Mouse (Mus musculus): ENCODE results near the gene Peak1. TPM values are rescaled to one million over a fixed set of nuclear protein-coding genes. Genes with fewer than 3 reads are reported as not detected.
A peak's percentile ranks its signal among the peaks of the same experiment; 100 is the strongest.
"Not testable (repeated sequence)": the region's sequence is repeated elsewhere in the genome, so short reads cannot be mapped to it uniquely, and the experiment has no call there.

Peak1 gene
- polyA plus RNA-seq, 1 experiment from 2014 or later, result 8.8 TPM

GRCm38 (mm10) chr9:56233316-56233715, 184.6 kb downstream of the Peak1 start:
- H3K9me3 ChIP-seq (ENCODE audit: control insufficient read depth, low read length), result no peaks in the 10 kb centered on the region
- WGBS, result 82% methylated on average over 2 of the region's 2 CpGs
- DNase-seq (ENCODE audit: low spot score), result no peak
- no peak overlapping the region for H3K4me3 ChIP-seq (ENCODE audit: low read depth, low read length)
- no peak overlapping the region for H3K9ac ChIP-seq (ENCODE audit: low read depth, low read length)
- H3K27me3 ChIP-seq (ENCODE audit: control insufficient read depth, insufficient read depth, low read length), result no peaks in the 10 kb centered on the region
- H3K4me2 ChIP-seq (replicated peaks; ENCODE audit: low read depth, low read length), result no peak overlapping the region
- no peak overlapping the region for H3K27ac ChIP-seq (ENCODE audit: low read depth, low read length)
- H3K4me1 ChIP-seq (replicated peaks; ENCODE audit: control insufficient read depth, insufficient read depth, low read length), result no peaks in the 10 kb centered on the region
- H3K36me3 ChIP-seq (ENCODE audit: control insufficient read depth, insufficient read depth, low read length), result no peaks in the 10 kb centered on the region
- no peak for ATAC-seq (ENCODE audit: low FRiP score)

GRCm38 (mm10) chr9:56230906-56231305, 187.0 kb downstream of the Peak1 start:
- Histone ChIP-seq H3K4me1 (replicated peaks; ENCODE audit: control insufficient read depth, insufficient read depth, low read length) (no peaks in the 10 kb centered on the region), H3K4me3 (ENCODE audit: low read depth, low read length) (no peak overlapping the region), H3K9ac (ENCODE audit: low read depth, low read length) (no peak overlapping the region), H3K9me3 (ENCODE audit: control insufficient read depth, low read length) (no peaks in the 10 kb centered on the region), H3K4me2 (replicated peaks; ENCODE audit: low read depth, low read length) (no peak overlapping the region), H3K36me3 (ENCODE audit: control insufficient read depth, insufficient read depth, low read length) (no peaks in the 10 kb centered on the region), H3K27ac (ENCODE audit: low read depth, low read length) (no peak overlapping the region), H3K27me3 (ENCODE audit: control insufficient read depth, insufficient read depth, low read length) (no peaks in the 10 kb centered on the region)
- DNase-seq (ENCODE audit: low spot score), result no peak
- no peak for ATAC-seq (ENCODE audit: low FRiP score)

- Histone ChIP-seq H3K4me1 (replicated peaks; ENCODE audit: control insufficient read depth, insufficient read depth, low read length) (no peaks in the 10 kb centered on the region), H3K9ac (ENCODE audit: low read depth, low read length) (no peak overlapping the region), H3K9me3 (ENCODE audit: control insufficient read depth, low read length) (no peaks in the 10 kb centered on the region), H3K36me3 (ENCODE audit: control insufficient read depth, insufficient read depth, low read length) (no peaks in the 10 kb centered on the region), H3K27ac (ENCODE audit: low read depth, low read length) (no peak overlapping the region), H3K4me3 (ENCODE audit: low read depth, low read length) (no peak overlapping the region), H3K27me3 (ENCODE audit: control insufficient read depth, insufficient read depth, low read length) (no peaks in the 10 kb centered on the region), H3K4me2 (replicated peaks; ENCODE audit: low read depth, low read length) (no peak overlapping the region)
- 90% methylated on average over 7 of the region's 7 CpGs for WGBS
- ATAC-seq (ENCODE audit: low FRiP score) (no peak), DNase-seq (ENCODE audit: low spot score) (no peak)
These were observed 190.2 kb downstream of the Peak1 start for GRCm38 (mm10) chr9:56227626-56228025.

GRCm38 (mm10) chr9:56223429-56224051, 194.3 kb downstream of the Peak1 start:
- H3K4me3 ChIP-seq (ENCODE audit: low read depth, low read length); H3K27me3 ChIP-seq (ENCODE audit: control insufficient read depth, insufficient read depth, low read length); H3K9me3 ChIP-seq (ENCODE audit: control insufficient read depth, low read length); H3K36me3 ChIP-seq (ENCODE audit: control insufficient read depth, insufficient read depth, low read length); H3K27ac ChIP-seq (ENCODE audit: low read depth, low read length); H3K9ac ChIP-seq (ENCODE audit: low read depth, low read length); H3K4me1 ChIP-seq (replicated peaks; ENCODE audit: control insufficient read depth, insufficient read depth, low read length); DNase-seq (ENCODE audit: low spot score): not testable (repeated sequence)
- H3K4me2 ChIP-seq (replicated peaks; ENCODE audit: low read depth, low read length), result 0 out of 2 replicates have a peak overlapping the region, but pooled peaks have one; percentile 5
- ATAC-seq (ENCODE audit: low FRiP score), result peak; percentile 100
- 25% methylated on average over 33 of the region's 45 CpGs for WGBS

- no peaks in the 10 kb centered on the region for H3K27me3 ChIP-seq (ENCODE audit: control insufficient read depth, insufficient read depth, low read length)
- ATAC-seq (ENCODE audit: low FRiP score) (no peak), DNase-seq (ENCODE audit: low spot score) (no peak)
- H3K4me2 ChIP-seq (replicated peaks; ENCODE audit: low read depth, low read length), result no peak overlapping the region
- no peaks in the 10 kb centered on the region for H3K36me3 ChIP-seq (ENCODE audit: control insufficient read depth, insufficient read depth, low read length)
- no peaks in the 10 kb centered on the region for H3K9me3 ChIP-seq (ENCODE audit: control insufficient read depth, low read length)
- 82% methylated on average over 2 of the region's 2 CpGs for WGBS
- H3K4me1 ChIP-seq (replicated peaks; ENCODE audit: control insufficient read depth, insufficient read depth, low read length), result no peaks in the 10 kb centered on the region
- H3K9ac ChIP-seq (ENCODE audit: low read depth, low read length), result no peak overlapping the region
- H3K4me3 ChIP-seq (ENCODE audit: low read depth, low read length), result no peak overlapping the region
- H3K27ac ChIP-seq (ENCODE audit: low read depth, low read length), result no peak overlapping the region
These were observed 199.0 kb downstream of the Peak1 start for GRCm38 (mm10) chr9:56218860-56219259.

- Histone ChIP-seq H3K9ac (ENCODE audit: low read depth, low read length) (no peak overlapping the region), H3K27ac (ENCODE audit: low read depth, low read length) (no peak overlapping the region), H3K9me3 (ENCODE audit: control insufficient read depth, low read length) (no peaks in the 10 kb centered on the region), H3K4me3 (ENCODE audit: low read depth, low read length) (no peak overlapping the region), H3K4me2 (replicated peaks; ENCODE audit: low read depth, low read length) (no peak overlapping the region), H3K27me3 (ENCODE audit: control insufficient read depth, insufficient read depth, low read length) (no peaks in the 10 kb centered on the region), H3K36me3 (ENCODE audit: control insufficient read depth, insufficient read depth, low read length) (no peaks in the 10 kb centered on the region), H3K4me1 (replicated peaks; ENCODE audit: control insufficient read depth, insufficient read depth, low read length) (no peaks in the 10 kb centered on the region)
- DNase-seq (ENCODE audit: low spot score) (no peak), ATAC-seq (ENCODE audit: low FRiP score) (no peak)
- WGBS, result 90% methylated on average over 2 of the region's 2 CpGs
These were observed 199.8 kb downstream of the Peak1 start for GRCm38 (mm10) chr9:56218043-56218442.

- 96% methylated on average over 1 of the region's 1 CpGs for WGBS
- H3K4me1 ChIP-seq (replicated peaks; ENCODE audit: control insufficient read depth, insufficient read depth, low read length), result no peaks in the 10 kb centered on the region
- no peak overlapping the region for H3K4me2 ChIP-seq (replicated peaks; ENCODE audit: low read depth, low read length)
- no peaks in the 10 kb centered on the region for H3K9me3 ChIP-seq (ENCODE audit: control insufficient read depth, low read length)
- ATAC-seq (ENCODE audit: low FRiP score), result no peak
- H3K27me3 ChIP-seq (ENCODE audit: control insufficient read depth, insufficient read depth, low read length), result no peaks in the 10 kb centered on the region
- no peak overlapping the region for H3K27ac ChIP-seq (ENCODE audit: low read depth, low read length)
- no peak for DNase-seq (ENCODE audit: low spot score)
- H3K36me3 ChIP-seq (ENCODE audit: control insufficient read depth, insufficient read depth, low read length), result no peaks in the 10 kb centered on the region
- no peak overlapping the region for H3K4me3 ChIP-seq (ENCODE audit: low read depth, low read length)
- no peak overlapping the region for H3K9ac ChIP-seq (ENCODE audit: low read depth, low read length)
These were observed 200.5 kb downstream of the Peak1 start for GRCm38 (mm10) chr9:56217386-56217785.

GRCm38 (mm10) chr9:56213451-56214291, 204.2 kb downstream of the Peak1 start:
- H3K4me3 ChIP-seq (ENCODE audit: low read depth, low read length), result peak overlapping the region; percentile 23
- DNase-seq (ENCODE audit: low spot score) (peak; percentile 66), ATAC-seq (ENCODE audit: low FRiP score) (no peak)
- no peaks in the 10 kb centered on the region for H3K27me3 ChIP-seq (ENCODE audit: control insufficient read depth, insufficient read depth, low read length)
- H3K4me2 ChIP-seq (replicated peaks; ENCODE audit: low read depth, low read length), result peak overlapping the region; percentile 43
- H3K27ac ChIP-seq (ENCODE audit: low read depth, low read length), result no peak overlapping the region
- H3K36me3 ChIP-seq (ENCODE audit: control insufficient read depth, insufficient read depth, low read length), result no peaks in the 10 kb centered on the region
- no peaks in the 10 kb centered on the region for H3K9me3 ChIP-seq (ENCODE audit: control insufficient read depth, low read length)
- 15% methylated on average over 11 of the region's 11 CpGs for WGBS
- no peaks in the 10 kb centered on the region for H3K4me1 ChIP-seq (replicated peaks; ENCODE audit: control insufficient read depth, insufficient read depth, low read length)
- peak overlapping the region; percentile 21; the same call in 1 of the 2 replicates for H3K9ac ChIP-seq (ENCODE audit: low read depth, low read length)

- whole genome bisulfite sequencing, result 84% methylated on average over 8 of the region's 8 CpGs
- Histone ChIP-seq H3K27me3 (ENCODE audit: control insufficient read depth, insufficient read depth, low read length) (no peaks in the 10 kb centered on the region), H3K36me3 (ENCODE audit: control insufficient read depth, insufficient read depth, low read length) (no peaks in the 10 kb centered on the region), H3K4me2 (replicated peaks; ENCODE audit: low read depth, low read length) (no peak overlapping the region), H3K4me3 (ENCODE audit: low read depth, low read length) (no peak overlapping the region), H3K9me3 (ENCODE audit: control insufficient read depth, low read length) (no peaks in the 10 kb centered on the region), H3K27ac (ENCODE audit: low read depth, low read length) (no peak overlapping the region), H3K4me1 (replicated peaks; ENCODE audit: control insufficient read depth, insufficient read depth, low read length) (no peaks in the 10 kb centered on the region), H3K9ac (ENCODE audit: low read depth, low read length) (no peak overlapping the region)
- ATAC-seq (ENCODE audit: low FRiP score) (no peak), DNase-seq (ENCODE audit: low spot score) (no peak)
These were observed 209.1 kb downstream of the Peak1 start for GRCm38 (mm10) chr9:56208817-56209216.

Data from hindbrain, embryonic 11.5 days (tissue).